Mouse (Mus musculus) erythroblast, adult 5-6 weeks (primary cell): ENCODE measurements around the gene Phf1. TPM values are rescaled to one million over a fixed set of nuclear protein-coding genes. Genes with fewer than 3 reads are reported as not detected.
A peak's percentile ranks its signal among the peaks of the same experiment; 100 is the strongest.

Source experiments
- ATAC-seq: replicated peaks from 2 replicates; pipeline ENCODE4 v1.8.0; 2016; ENCODE audit warnings: moderate number of reproducible peaks, mild to moderate bottlenecking, moderate TSS enrichment, inconsistent platforms; ENCODE audit not compliant: poor library complexity, low FRiP score, severe bottlenecking
- total RNA-seq, 2 experiments: library from RNA; stranded (forward) in 1 of 2; stranded (reverse) in 1 of 2; fragments of 150-400 nt in 1 of 2; fragments of 200-764, 138-1000 nt in 1 of 2; gene quantifications; 2 replicates each; pipeline versions ENCODE4 v1.2.3 to v1.2.4; 2015 to 2017; ENCODE audit warnings: low replicate concordance in 2 of 2

Gene Phf1
- total RNA-seq, 2 experiments from 2014 or later = 4.0 to 4.1 TPM

DNA sequence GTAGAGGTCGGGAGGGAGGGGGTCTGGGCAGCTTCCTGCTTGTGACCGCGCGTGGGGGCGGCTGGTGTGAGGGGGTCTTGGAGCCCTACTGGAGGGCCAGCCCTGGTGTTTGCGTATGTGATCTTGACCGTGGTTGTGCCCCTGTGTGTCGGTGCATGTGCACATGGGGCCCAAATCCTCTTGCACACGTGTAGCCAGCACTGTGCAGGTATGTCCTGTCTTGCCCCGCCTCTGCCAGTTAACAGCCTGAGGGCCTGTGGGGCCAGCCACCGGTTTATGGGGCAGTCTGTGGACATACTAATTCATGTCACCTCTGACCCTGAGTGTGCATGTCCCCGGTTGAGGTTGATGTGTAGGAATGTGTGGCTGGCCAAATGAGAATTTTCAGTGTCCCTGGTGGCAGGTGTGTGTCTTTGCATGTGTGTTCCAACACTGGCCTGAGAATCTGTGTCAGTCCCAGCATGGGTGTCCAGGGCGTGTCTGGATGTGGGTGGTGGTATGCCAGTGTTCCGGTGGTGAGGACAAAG lies 16.3 kb downstream of the Phf1 start:
- peak; percentile 48; the same call in 1 of the 2 replicates for ATAC-seq

DNA sequence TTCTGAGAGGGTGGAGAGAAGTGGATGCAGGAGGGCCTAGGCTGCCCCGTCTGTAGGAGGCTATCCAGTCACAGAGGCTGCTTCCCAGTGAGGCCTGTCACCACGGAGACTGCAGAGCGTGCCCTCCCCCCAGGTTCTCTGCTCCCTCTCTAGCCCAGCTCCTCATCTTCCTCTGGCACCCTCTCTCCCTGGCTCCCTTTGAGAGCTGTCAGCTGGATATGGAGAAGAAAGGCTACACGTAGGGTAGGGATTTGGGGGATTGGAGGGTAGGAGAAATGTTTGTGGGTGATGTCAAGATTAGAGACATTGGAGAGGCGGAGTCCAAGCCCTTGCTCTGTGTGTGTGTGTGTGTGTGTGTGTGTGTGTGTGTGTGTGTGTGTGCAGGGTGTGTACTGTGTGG lies 17.0 kb downstream of the Phf1 start:
- no peak for ATAC-seq

DNA sequence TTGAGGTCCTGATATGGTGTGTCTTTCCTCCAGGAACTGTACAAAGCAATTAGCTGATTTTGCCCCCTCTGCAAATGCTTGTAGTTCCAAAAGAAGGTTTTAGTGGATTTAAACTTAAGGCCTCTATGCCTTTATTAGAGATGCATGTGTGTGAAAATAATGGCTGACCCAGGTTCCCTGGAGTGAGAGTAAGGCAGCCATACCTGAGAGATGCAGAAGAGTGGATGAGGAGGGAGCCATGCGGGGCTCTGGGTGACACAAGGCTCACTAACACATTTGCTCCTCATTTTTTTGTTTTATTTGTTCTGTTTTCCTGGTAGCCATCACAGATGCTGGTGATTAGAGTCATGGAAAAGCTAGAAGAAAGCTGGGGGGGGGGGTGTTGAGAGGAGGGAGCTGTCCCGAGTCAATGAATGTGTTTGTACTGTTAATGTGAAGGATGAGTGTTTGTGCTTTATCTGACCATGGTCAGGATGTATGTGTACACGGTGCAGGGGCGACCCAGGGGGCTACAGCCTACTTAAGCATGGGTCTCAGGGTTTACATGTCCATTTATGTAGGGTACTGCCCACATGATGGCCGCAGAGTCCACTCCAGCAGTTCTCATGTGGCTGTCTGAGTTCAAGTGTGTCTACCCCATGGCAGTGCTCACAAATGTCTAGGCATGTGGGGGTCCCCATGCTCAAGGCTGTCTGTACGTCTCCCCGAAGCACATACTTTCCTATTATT lies 17.9 kb downstream of the Phf1 start:
- ATAC-seq = no peak

DNA sequence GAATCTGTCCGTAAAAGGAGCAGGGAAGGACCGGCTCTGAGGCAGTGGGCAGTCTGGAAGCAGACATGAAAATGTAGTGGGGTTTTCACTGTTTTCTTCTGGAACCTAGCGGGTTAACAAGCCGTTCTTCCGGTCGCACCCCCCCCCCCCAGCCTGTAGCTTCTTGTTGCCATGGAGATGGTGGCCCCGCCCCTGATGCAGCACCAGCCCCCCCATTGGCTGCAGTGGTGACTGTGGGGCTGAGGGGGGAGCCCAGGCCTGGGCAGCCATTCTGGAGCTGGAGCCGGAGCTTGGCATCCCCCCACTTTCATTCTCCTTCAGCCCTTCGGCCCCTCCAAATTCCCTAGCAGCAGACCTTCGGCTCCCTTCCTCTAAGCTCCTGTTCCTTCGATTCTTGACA lies 18.6 kb downstream of the Phf1 start:
- no peak for ATAC-seq

DNA sequence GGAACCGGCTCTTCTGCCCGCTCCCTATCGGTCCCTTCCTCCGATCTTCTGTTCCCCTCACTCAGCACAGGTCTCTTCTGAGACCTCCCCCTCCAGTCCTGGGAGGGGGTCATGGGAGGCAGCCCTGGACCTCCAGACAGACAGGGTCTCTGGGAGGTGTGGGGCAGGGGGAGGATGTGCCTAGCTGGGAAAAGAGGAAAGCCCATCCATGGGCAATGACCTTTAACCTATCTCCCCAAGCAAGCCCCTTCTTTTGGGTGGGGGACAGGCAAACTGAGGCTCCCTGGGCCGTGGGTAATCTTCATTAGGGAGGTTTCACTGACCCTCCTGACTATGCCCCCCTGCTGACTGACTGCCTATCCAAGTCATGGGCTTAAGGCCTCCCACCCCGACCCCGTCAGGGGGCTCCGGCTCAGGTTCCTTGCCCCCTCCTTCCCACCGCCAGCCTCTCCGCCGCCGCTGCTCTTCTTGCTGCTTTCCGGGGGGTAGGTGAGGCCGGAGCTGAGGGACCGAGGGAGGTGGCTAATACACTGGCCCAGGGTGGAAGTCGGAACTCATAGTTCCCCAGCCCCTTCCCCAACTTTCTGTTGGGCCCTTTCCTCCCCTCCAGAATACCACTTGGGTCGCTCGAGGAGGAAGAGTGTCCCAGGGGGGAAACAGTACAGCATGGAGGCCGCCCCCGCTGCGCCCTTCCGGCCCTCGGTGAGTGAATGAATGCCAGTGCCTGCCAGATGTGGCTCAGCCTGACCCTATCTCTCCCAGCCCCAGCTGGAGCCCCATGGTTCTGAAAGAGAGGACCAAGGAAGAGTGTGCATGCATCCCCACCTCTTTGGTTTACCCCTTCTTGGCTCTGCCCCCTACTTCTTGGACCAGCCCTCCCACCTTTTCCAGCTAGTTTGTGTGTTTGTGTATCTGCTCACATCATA lies 19.4 kb downstream of the Phf1 start:
- no peak for ATAC-seq

DNA sequence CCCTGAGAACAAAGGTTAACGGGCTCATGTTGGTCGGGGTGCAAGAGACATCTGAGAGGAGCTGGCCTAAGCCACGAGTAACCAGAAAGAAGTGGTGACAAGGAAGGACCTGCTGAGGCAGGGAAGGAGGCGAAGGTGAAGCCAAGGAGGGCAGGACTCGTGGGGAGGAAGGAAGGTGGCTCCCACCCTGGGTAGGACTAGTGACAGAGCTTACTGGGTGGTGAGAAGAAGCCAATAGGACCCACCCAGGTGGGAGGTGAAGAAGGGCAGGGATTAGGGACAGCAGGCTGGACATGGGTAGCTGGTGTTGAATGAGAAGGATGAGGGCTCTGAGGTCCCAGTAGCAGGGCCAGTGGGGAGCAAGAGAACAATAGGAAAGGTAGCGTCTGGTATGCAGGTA lies 20.3 kb downstream of the Phf1 start:
- ATAC-seq = no peak

DNA sequence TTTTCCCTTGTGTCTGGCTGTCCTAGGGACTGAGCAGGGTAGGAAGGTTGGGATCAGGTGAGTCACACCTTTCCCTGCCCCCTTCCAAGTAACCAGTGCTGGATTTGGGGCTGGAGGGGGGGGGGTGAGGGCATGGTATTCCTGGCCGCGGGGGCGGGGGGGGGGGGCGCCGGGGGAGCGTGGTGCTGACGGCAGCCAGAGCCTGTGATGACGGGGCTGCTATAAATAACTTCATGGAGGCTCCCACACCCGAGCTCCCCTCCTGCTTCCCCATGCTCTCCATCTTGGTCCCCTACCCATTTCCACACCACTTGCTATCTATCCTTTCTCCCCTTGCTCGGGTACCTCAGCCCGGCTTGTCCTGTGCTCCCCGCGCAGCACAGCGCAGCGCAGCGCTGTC lies 20.9 kb downstream of the Phf1 start:
- no peak for ATAC-seq

DNA sequence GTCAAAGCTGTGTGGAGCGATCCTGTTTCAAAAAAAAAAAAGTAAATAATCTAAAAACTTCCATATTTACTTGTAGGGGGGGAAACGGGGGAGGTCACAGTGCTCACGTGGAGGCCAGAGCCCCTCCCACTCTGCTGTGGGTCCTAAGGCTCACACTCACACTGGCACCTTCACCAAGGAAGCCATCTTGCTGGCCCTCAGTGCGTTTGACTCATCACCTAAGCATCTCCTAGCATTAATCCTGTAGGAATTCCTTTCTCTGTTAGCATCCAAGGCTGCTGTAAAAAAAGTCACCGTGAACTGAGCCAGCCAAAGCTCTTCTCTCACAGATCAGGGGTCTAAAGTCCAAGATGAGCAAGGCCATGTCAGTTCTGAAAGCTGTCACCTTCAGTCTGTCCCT lies 23.5 kb downstream of the Phf1 start:
- peak; percentile 47; the same call in 1 of the 2 replicates for ATAC-seq

DNA sequence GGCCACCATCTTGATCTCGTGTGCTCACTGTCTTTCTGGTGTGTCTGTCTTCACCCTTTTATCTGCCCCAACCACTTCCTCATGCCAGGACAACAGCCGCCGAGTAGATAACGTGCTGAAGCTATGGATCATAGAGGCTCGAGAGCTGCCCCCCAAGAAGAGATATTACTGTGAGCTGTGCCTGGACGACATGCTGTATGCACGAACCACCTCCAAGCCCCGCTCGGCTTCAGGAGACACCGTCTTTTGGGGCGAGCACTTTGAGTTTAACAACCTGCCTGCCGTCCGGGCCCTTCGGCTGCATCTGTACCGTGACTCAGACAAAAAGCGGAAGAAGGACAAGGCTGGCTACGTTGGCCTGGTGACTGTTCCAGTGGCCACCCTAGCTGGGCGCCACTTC lies 24.0 kb downstream of the Phf1 start:
- ATAC-seq = peak; percentile 83

DNA sequence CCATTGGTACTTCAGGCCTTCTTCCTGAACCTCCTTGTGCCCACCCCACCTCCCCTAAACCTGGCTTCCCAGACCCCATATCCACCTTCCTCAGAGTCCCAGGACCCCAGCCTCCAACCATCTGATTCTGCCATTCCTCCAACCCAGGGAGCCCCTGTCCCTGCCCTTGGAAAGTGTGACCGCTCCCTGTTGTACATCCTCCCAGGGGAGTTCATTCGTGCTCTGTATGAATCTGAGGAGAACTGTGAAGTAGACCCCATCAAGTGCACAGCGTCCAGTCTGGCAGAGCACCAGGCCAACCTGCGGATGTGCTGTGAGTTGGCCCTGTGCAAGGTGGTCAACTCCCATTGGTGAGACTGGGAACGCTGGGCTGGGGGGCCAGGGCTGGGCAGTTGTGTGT lies 25.0 kb downstream of the Phf1 start:
- ATAC-seq = no peak

DNA sequence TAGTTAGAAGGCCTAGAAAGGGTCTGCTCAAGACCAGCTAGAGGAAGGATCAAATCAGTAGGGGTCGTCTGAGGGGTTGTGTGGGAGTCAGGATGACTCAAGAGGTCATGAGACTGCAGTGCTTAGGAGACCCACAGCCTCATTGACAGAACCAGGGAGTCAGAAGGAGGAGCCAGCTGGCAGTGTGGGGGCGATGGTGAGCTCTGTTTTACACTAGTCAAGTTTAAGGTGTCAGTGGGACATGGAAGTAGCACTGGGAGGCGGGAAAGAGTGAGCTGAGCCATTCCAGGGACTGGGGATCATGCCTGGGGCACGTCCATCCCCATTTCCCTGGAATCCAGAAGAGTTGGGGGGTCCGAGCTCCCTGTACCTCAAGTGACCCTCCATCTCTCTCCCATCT lies 26.0 kb downstream of the Phf1 start:
- no peak for ATAC-seq

DNA sequence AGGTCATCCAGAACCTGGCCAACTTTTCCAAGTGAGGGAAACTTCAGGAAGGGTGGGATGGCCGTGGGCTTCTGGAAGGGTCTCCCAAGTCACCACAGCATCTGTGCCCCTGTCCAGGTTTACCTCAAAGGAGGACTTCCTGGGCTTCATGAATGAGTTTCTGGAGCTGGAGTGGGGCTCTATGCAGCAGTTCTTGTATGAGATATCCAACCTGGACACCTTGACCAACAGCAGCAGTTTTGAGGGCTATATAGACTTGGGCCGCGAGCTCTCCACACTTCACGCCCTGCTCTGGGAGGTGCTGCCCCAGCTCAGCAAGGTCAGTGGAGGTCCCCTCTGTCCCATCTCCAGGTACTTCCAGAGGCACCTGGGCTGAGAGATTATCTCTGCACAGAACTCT lies 27.0 kb downstream of the Phf1 start:
- ATAC-seq = no peak

DNA sequence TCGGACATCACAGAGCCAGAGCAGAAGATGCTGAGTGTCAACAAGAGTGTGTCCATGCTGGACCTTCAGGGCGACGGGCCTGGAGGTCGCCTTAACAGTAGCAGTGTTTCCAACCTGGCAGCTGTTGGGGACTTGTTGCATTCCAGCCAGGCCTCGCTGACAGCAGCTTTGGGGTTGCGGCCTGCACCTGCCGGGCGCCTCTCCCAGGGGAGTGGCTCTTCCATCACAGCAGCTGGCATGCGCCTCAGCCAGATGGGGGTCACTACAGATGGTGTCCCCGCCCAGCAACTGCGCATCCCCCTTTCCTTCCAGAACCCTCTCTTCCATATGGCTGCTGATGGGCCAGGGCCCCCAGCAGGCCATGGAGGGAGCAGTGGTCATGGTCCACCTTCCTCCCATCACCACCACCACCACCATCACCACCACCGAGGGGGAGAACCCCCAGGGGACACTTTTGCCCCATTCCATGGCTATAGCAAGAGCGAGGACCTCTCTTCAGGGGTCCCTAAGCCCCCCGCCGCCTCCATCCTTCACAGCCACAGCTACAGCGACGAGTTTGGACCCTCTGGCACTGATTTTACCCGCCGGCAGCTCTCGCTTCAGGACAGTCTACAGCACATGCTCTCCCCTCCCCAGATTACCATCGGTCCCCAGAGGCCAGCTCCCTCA lies 28.9 kb downstream of the Phf1 start:
- ATAC-seq = no peak

DNA sequence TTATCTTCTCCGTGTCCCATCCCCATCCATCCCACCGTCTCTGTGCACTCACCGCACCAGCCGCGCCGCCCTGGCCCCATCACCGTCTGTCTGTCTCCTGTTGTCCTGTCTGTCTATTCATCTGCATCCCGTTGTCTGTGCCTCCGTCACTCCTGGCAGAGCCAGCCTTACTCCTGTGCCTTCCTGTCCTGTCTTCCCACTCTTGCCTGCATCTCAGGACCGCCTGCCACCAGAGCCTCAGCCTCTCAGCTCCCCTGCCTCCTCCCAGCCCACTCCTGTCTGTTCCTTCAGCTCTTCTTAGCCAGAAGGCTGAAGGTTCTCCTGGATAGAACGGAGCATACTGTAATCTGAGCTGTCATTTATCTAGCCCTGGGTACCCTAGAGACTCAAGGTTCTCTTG lies 34.1 kb downstream of the Phf1 start:
- ATAC-seq = no peak

DNA sequence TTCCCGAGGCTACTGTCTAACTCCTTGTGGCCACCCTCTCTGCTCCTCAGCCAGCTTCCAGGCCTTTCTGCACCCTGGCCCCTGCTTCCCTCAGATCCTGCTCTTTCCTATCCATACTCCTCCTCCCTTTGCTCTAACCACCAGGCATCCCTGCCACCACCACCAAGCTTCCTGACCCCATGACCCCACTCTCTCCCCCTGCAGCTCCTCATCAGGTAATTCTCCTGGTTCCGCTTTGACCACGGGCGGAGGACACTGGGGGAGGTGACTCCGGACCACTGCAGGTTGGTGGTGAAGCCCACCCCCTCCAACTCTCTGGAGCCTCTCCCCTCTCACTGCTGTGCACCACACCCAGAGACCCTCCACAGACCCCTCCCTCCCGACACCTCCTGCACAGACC lies 34.6 kb downstream of the Phf1 start:
- ATAC-seq = no peak

DNA sequence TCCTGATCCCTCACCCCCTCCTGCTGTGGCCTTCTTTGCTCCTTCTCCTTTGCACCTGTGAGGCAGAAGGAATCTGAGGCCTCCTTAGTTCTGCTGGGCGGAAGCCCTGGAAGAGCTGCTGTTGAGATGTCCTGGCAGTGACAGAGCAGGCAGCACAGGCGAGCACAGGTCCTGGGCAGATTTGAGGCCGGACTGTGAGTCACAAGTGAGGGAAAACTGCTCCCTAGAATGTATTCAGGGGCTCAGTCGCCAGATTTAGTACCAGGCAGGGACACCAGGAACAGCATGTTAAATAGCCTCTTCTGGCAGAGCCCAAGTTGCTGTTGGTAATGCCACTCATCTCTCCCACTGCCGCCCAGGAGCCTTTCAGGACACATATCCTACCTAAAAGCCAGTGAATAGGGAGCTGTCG lies 35.4 kb downstream of the Phf1 start:
- no peak for ATAC-seq

DNA sequence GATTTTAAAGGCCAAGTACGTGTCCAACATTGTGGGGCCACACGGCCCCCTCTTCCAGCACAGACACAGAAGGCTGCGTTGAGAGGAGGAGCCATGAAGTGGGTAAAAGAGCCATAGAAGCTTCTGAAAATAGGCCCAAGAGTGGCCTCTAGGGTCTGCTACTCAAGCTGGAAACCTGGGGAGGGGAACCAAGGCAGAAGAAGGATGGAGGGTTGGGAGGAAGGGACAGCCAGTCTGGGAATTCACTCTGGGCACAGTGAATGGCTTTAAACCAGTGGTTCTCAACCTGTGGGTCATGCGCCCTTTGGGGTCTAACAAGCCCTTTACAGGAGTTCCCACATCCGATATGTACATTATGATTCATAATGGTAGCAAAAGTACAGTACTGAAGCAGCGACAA lies 36.4 kb downstream of the Phf1 start:
- no peak for ATAC-seq

DNA sequence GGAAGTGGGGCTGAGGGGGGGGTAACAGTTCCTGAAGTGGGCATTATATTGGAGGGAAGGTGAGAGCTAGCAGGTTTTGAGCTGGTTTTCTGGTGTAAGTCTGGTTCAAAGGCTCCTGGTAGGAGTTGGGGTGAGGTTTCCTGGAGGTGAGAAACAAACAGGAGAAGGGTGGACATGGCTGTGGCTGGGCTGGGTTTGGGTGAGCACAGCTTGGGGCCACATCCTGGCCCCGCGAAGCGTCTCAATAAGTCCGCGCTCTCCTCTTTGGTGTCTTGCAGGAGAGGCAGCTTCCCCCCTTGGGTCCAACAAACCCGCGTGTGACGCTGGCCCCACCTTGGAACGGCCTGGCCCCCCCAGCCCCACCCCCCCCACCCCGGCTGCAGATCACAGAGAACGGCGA lies 37.4 kb downstream of the Phf1 start:
- no peak for ATAC-seq

DNA sequence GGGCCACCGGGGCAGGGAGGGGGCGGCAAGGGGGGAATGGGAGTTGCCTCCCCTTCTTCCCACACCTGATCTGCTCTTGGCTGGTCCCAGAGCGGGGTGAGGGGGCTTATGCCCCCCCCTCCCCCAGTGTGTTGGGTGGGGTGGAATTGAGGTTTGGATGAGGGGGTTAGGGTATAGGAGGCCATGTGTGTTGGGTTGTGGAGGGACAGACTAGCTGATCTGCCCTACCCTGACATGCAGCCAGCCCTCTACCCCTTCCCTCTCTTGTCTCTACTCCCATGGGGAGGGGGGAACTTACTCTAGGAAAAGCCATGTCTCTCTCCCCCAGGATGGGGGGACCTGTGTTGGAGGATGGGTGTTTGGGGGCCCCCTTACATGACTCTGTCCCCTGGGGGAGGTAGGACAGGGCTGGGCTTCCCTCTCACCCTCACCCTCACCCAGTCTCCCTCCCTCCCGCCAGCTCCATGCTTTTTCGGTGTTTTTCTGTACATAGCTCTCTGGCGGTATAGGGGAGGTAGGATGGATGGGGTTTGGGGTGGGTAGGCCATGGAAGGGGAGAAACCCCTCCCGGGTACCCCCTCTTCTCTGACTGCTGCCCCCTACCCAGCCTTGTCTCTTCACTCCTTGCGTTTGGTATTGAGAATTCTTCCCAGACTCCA lies 38.5 kb downstream of the Phf1 start:
- ATAC-seq = no peak

DNA sequence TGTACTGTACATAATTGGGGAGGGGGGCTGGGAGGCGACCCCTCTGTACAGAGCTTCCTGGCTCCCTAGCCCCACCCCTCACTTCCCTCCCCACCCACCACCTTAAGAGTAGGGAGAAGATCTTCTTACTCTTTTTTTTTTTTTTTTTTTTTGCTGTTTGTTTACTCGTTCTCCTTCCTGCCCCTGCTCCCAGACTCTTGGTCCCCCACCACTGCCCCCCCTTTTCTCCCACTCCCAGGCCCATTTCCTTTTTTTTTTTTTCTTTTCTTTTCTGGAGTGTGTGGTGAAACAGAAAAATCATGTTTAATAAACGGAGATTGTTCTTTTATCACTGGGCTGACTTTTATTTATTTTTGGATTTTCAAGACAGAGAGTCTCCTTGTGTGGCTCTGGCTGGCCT lies 39.3 kb downstream of the Phf1 start:
- no peak for ATAC-seq
